Mouse (Mus musculus) bone marrow macrophage, adult 2 months (primary cell): ENCODE results near the gene 1810024B03Rik. TPM values are rescaled to one million over a fixed set of nuclear protein-coding genes. Genes with fewer than 3 reads are reported as not detected.
A peak's percentile ranks its signal among the peaks of the same experiment; 100 is the strongest.
"Not testable (repeated sequence)": the region's sequence is repeated elsewhere in the genome, so short reads cannot be mapped to it uniquely, and the experiment has no call there.

Experiments
- H3K27ac ChIP-seq: 2 replicates; pipeline ENCODE4 v1.5.1; 2012; ENCODE audit warnings: low read depth, low read length; ENCODE audit not compliant: insufficient read depth
- H3K4me1 ChIP-seq: 2 replicates; pipeline ENCODE4 v1.6.1; 2012; ENCODE audit warnings: low read length; ENCODE audit not compliant: control insufficient read depth, insufficient read depth
- H3K4me3 ChIP-seq: 2 replicates; pipeline ENCODE4 v1.5.1; 2012; ENCODE audit warnings: mild to moderate bottlenecking, low read length, moderate library complexity; ENCODE audit not compliant: insufficient read depth
- CTCF ChIP-seq: IDR thresholded peaks from 2 replicates; pipeline ENCODE4 v1.5.1; 2012; ENCODE audit warnings: low read depth, mild to moderate bottlenecking, low read length, moderate library complexity
- POLR2A ChIP-seq: IDR thresholded peaks from 2 replicates; pipeline ENCODE4 v1.6.1; 2012; ENCODE audit warnings: mild to moderate bottlenecking, low read depth, low read length, borderline replicate concordance
- polyA plus RNA-seq: library from polyadenylated mRNA; stranded (reverse); fragments of >200 nt; gene quantifications from 2 replicates; pipeline ENCODE4 v1.2.4, GENCODE M21; 2012; ENCODE audit not compliant: missing spikeins, insufficient read depth, insufficient read length

Gene 1810024B03Rik
- polyA plus RNA-seq, 1 experiment: 1.9 TPM

GRCm38 (mm10) chr2:127247592-127248333 lies 39.7 kb upstream of the 1810024B03Rik start, which contains the start of the genes Ciao1 and Tmem127:
Gene Ciao1 (minus strand): TSS chr2:127247816.
Gene Tmem127 (plus strand): TSS chr2:127247908.
- TF ChIP-seq POLR2A (no peak), CTCF (no peak)
- Histone ChIP-seq H3K4me1 (peaks cover 36% of the 10 kb centered on the region), H3K4me3 (peak within 1 kb of the TSS; percentile 98), H3K27ac (peak within 1 kb of the TSS; percentile 60)

- no peak for TF ChIP-seq POLR2A
- no peak for TF ChIP-seq CTCF
- H3K4me1 ChIP-seq: no peaks in the 10 kb centered on the region
Observed at GRCm38 (mm10) chr2:127240065-127240464, 32.0 kb upstream of the 1810024B03Rik start.

DNA sequence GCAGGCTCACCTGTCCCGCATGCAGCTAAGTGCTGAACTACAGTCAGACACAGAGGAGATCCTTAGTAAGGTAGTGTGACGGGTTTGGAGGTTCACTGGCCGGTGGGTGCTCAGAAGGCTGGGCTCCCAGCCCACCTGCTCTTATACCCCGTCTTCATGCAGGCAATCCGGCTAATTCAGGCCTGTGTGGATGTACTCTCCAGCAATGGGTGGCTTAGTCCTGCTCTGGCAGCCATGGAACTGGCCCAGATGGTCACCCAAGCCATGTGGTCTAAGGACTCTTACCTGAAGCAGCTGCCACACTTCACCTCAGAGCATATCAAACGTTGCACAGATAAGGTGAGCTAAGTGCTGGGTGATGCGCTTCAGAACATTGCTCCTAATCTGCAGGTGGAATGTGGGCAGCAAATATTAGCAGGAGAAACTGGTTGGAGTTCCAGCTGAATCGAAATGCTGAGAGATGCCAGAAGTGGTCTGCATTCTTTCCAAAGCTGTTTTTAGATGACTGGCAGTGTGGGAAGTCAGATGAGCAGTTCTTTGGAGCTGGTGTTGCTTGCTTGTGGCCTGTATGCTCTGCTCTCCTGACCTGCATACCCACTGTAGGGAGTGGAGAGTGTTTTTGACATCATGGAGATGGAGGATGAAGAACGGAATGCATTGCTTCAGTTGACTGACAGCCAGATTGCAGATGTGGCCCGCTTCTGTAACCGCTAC lies 30.0 kb upstream of the 1810024B03Rik start:
- TF ChIP-seq POLR2A: no peak
- no peak for TF ChIP-seq CTCF
- no peaks in the 10 kb centered on the region for H3K4me1 ChIP-seq

More at GRCm38 (mm10) chr2:127240065-127240464, 32.0 kb upstream of the 1810024B03Rik start:
- H3K4me3 ChIP-seq: no peak overlapping the region
- H3K27ac ChIP-seq: no peak overlapping the region

GRCm38 (mm10) chr2:127225261-127225660 lies 17.2 kb upstream of the 1810024B03Rik start:
- Histone ChIP-seq H3K27ac (no peak overlapping the region), H3K4me3 (no peak overlapping the region), H3K4me1 (no peaks in the 10 kb centered on the region)
- TF ChIP-seq CTCF (no peak), POLR2A (no peak)

More for the DNA sequence above, 30.0 kb upstream of the 1810024B03Rik start:
- H3K4me3 ChIP-seq: no peak overlapping the region
- H3K27ac ChIP-seq: no peak overlapping the region

GRCm38 (mm10) chr2:127217746-127218145 lies 9.7 kb upstream of the 1810024B03Rik start:
- Histone ChIP-seq H3K4me1 (no peaks in the 10 kb centered on the region), H3K4me3 (no peak overlapping the region), H3K27ac (no peak overlapping the region)
- TF ChIP-seq POLR2A: no peak
- no peak for TF ChIP-seq CTCF

DNA sequence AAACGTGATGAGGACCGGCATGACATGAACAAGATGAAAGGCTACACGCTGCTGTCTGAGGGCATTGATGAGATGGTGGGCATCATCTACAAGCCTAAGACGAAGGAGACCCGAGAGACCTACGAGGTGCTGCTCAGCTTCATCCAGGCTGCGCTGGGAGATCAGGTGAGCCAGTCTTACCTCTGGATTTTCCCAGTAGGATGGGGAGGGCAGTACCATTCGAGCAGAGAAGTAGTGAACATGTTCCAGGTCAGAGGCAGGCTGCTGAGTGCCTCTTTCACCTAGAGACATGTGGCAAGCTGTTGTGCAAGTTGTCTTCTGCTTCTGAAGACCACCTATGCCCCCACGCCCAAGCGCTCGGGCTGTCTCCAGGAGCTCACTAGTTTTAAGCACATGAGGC lies 2.6 kb upstream of the 1810024B03Rik start:
- peaks cover 6% of the 10 kb centered on the region for H3K4me1 ChIP-seq
- TF ChIP-seq POLR2A (no peak), CTCF (no peak)
- no peak overlapping the region for H3K4me3 ChIP-seq

GRCm38 (mm10) chr2:127208452-127208769 lies 331 bp upstream of the 1810024B03Rik start:
- Histone ChIP-seq H3K4me1 (peaks cover 6% of the 10 kb centered on the region), H3K4me3 (peak overlapping the region; percentile 69), H3K27ac (0 out of 2 replicates have a peak overlapping the region, but pooled peaks have one; percentile 22)
- TF ChIP-seq CTCF (no peak), POLR2A (no peak)

More for the DNA sequence above, 2.6 kb upstream of the 1810024B03Rik start:
- H3K27ac ChIP-seq: no peak overlapping the region

GRCm38 (mm10) chr2:127206916-127207315 lies 1.2 kb downstream of the 1810024B03Rik start:
- Histone ChIP-seq H3K4me3 (no peak overlapping the region), H3K4me1 (peaks cover 6% of the 10 kb centered on the region), H3K27ac (no peak overlapping the region)
- TF ChIP-seq POLR2A (no peak), CTCF (no peak)

DNA sequence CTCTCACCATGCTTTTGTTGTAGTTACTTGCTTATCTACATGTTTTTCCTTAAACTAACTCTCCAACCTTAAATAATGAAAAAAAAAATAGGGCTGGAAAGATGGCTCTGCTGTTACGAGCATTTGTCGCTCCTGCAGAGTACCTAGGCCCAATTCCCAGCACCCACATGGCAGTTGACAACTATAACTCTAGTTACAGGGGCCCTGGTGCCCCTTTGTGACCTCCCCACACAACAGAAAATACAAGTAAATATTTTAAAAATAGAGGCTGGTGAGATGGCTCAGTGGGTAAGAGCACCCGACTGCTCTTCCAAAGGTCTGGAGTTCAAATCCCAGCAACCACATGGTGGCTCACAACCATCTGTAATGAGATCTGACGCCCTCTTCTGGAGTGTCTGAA lies 2.1 kb downstream of the 1810024B03Rik start:
- H3K4me1 ChIP-seq, H3K4me3 ChIP-seq, H3K27ac ChIP-seq: not testable (repeated sequence)

- Histone ChIP-seq H3K27ac (no peak overlapping the region), H3K4me3 (no peak overlapping the region), H3K4me1 (peaks cover 6% of the 10 kb centered on the region)
- TF ChIP-seq CTCF (no peak), POLR2A (no peak)
Observed at GRCm38 (mm10) chr2:127204932-127205331, 3.1 kb downstream of the 1810024B03Rik start.
